Mouse (Mus musculus) activated CD4-positive, CD25-positive, alpha-beta regulatory T cell, adult 9 weeks (primary cell): ENCODE measurements around the gene Tpm3. TPM values are rescaled to one million over a fixed set of nuclear protein-coding genes. Genes with fewer than 3 reads are reported as not detected.

Experiments
- polyA plus RNA-seq: library from polyadenylated mRNA; unstranded; fragments of 100-300 nt; shearing (Covaris generic); gene quantifications from one replicate; pipeline ENCODE4 v1.2.1, GENCODE M21; 2017

The Tpm3 gene
- polyA plus RNA-seq = 945 TPM

GRCm38 (mm10) chr3:90072294-90072693, at the start of gene Tpm3:
Tpm3 (plus strand) TSS chr3:90072649.

GRCm38 (mm10) chr3:90051441-90052350, 20.8 kb upstream of the Tpm3 start, which contains the start of gene 4933434E20Rik:
4933434E20Rik (plus strand) TSS chr3:90051636.

GRCm38 (mm10) chr3:90052351-90053241, 19.9 kb upstream of the Tpm3 start, which contains the start of gene Ubap2l:
Ubap2l (minus strand) TSS chr3:90052628.

GRCm38 (mm10) chr3:90103938-90104337, 31.5 kb downstream of the Tpm3 start, which contains the start of gene Nup210l:
Nup210l (plus strand) TSS chr3:90104132.

Other genes starting within 250 kb of the Tpm3 start
- gene She, start 241.3 kb upstream of the Tpm3 start, polyA plus RNA-seq = 6.6 TPM
- 15.5 TPM for gene Il6ra, start 159.5 kb upstream of the Tpm3 start, polyA plus RNA-seq
- 35.5 TPM for gene Atp8b2, start 109.1 kb upstream of the Tpm3 start, polyA plus RNA-seq
- 114 TPM for gene Hax1, start 73.9 kb upstream of the Tpm3 start, polyA plus RNA-seq
- 163 TPM for gene 4933434E20Rik, start 21.0 kb upstream of the Tpm3 start, polyA plus RNA-seq
- 273 TPM for gene Ubap2l, start 20.0 kb upstream of the Tpm3 start, polyA plus RNA-seq
- gene Nup210l, start 31.5 kb downstream of the Tpm3 start, polyA plus RNA-seq = 0.81 TPM
- gene Rps27, start 141.0 kb downstream of the Tpm3 start, polyA plus RNA-seq = 2,953 TPM
- not detected for gene Rab13, start 141.0 kb downstream of the Tpm3 start, polyA plus RNA-seq
- 172 TPM for gene Jtb, start 158.9 kb downstream of the Tpm3 start, polyA plus RNA-seq
- not detected for gene Creb3l4, start 170.9 kb downstream of the Tpm3 start, polyA plus RNA-seq
- 4.2 TPM for gene Slc39a1, start 175.5 kb downstream of the Tpm3 start, polyA plus RNA-seq
- 101 TPM for gene Crtc2, start 181.5 kb downstream of the Tpm3 start, polyA plus RNA-seq
- gene Dennd4b, start 192.5 kb downstream of the Tpm3 start, polyA plus RNA-seq = 58.5 TPM
- 12.7 TPM for gene Gatad2b, start 220.5 kb downstream of the Tpm3 start, polyA plus RNA-seq